Mouse (Mus musculus) hindbrain, embryonic 10.5 days (tissue): ENCODE results near the gene Retsat. TPM values are rescaled to one million over a fixed set of nuclear protein-coding genes. Genes with fewer than 3 reads are reported as not detected.

Experiments
- DNase-seq: peaks from one replicate; pipeline ENCODE4 v3.0.0-alpha.2; 2017; ENCODE audit warnings: low spot score
- H3K27ac ChIP-seq: fragments of 300-500 bp; sonication (generic); 2 replicates; pipeline ENCODE4 v1.5.1; 2016; ENCODE audit warnings: mild to moderate bottlenecking, moderate library complexity
- H3K27me3 ChIP-seq: fragments of 300-500 bp; sonication (generic); 2 replicates; pipeline ENCODE4 v1.6.1; 2016; ENCODE audit warnings: mild to moderate bottlenecking; ENCODE audit not compliant: poor library complexity, insufficient read depth, severe bottlenecking
- H3K36me3 ChIP-seq: fragments of 300-500 bp; sonication (generic); 2 replicates; pipeline ENCODE4 v1.6.1; 2016; ENCODE audit warnings: mild to moderate bottlenecking, moderate library complexity
- H3K4me1 ChIP-seq: fragments of 300-500 bp; sonication (generic); replicated peaks from 2 replicates; pipeline ENCODE4 v1.6.1; 2016; ENCODE audit warnings: mild to moderate bottlenecking
- H3K4me3 ChIP-seq: fragments of 300-500 bp; sonication (generic); 2 replicates; pipeline ENCODE4 v1.5.1; 2016; ENCODE audit warnings: mild to moderate bottlenecking, moderate library complexity
- H3K9me3 ChIP-seq: fragments of 300-500 bp; sonication (generic); 2 replicates; pipeline ENCODE4 v1.6.1; 2016; ENCODE audit warnings: mild to moderate bottlenecking, moderate library complexity
- WGBS: fragments of 180-500 bp; shearing (Covaris S2); methylation state at CpG from one replicate; pipeline ENCODE4 v1.1.7; 2016; 5-methylcytosine and 5-hydroxymethylcytosine counted together
- polyA plus RNA-seq: library from polyadenylated mRNA; unstranded; fragments of >200 nt; fragmentation: Nextera tagmentation; extraction: Ambion mirVana; gene quantifications from 2 replicates; pipeline ENCODE4 v1.2.1, GENCODE M21; 2016

The Retsat gene
- polyA plus RNA-seq, 1 experiment from 2014 or later: 7.7 TPM

DNA sequence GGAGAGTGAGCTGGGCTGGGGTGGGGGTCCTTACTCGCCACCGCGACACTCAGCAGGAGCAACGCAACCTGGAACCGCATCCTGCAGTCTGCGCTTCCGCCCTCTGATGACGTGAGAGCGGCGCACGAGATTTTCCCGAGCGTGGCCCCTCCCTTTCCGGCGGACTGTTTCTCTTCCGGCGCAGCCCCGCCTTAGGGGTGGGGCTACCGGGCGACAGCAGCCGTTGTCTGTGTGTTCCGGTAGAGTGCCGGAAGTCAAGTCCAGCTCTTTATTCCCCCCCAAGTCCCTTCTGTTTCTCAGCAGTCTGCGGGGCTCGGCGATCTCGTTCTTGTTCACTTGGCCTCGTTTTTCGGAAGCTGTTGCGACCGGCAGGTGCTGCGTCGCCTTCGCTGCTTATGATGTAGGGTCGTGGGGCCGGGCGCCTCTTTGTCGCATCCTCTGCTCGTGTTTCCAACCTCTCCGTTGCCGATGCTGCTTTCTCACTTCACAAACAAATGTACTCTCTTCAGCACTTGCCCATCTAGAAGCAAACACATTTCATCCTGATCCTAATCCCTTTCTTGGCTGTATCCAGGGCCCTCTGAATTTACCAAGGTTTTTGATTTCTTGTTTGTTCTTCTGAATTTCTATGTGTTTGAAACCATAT, 18.5 kb downstream of the Retsat start, which contains the start of gene Tgoln1:
Gene Tgoln1 (minus strand): TSS at position 358 of the 646 bp plus-strand sequence.
- peak within 1 kb of the TSS; percentile 95 for H3K27ac ChIP-seq
- peak; percentile 95 for DNase-seq
- peaks cover 36% of the 10 kb centered on the region for H3K4me1 ChIP-seq
- WGBS: under 1% methylated on average over 41 of the region's 41 CpGs
- no peaks in the 10 kb centered on the region for H3K27me3 ChIP-seq
- H3K36me3 ChIP-seq: peaks cover 21% of the 10 kb centered on the region
- H3K4me3 ChIP-seq: peak within 1 kb of the TSS; percentile 86
- no peaks in the 10 kb centered on the region for H3K9me3 ChIP-seq

DNA sequence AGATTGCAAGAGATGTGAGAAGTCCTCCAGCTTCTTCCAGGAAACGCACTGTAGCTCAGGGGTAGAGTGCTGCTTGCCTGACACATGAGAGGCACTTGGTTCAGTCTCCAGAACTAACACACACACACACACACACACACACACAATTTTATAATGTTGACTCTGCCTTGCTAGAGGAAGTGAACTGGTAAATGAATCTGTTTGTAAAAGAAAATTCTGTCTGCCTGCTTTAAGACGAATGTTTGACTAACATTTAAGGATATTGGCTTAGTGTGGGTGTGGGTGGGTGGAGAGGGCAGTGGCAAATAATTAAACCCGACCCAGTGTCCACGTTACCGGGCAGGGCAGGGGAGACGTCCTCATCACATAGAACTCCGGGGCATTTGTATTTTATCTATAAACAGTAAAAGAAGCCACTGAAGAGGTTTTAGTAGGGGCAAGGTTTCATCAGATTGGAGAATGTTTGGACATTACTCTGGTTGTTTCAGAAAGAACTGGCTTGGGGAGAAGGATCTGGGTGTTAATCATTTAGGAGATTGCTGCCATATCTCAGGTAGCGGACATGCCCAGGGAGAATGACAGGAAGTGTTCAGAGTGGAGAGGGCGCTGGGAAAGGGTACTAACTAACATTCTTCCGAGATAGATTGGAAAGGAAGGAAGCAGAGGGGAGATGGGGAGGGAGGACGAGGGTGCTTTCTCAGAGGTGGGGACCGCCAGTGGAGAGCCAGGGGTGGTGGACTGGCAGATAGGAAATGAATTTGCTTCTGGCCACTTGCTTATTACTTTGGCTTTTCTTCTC, 21.7 kb downstream of the Retsat start:
- DNase-seq: no peak
- no peaks in the 10 kb centered on the region for H3K36me3 ChIP-seq
- H3K4me3 ChIP-seq: no peak overlapping the region
- H3K27ac ChIP-seq: no peak overlapping the region
- H3K27me3 ChIP-seq: no peaks in the 10 kb centered on the region
- 63% methylated on average over 12 of the region's 12 CpGs for WGBS
- H3K4me1 ChIP-seq: peaks cover 21% of the 10 kb centered on the region
- no peaks in the 10 kb centered on the region for H3K9me3 ChIP-seq

DNA sequence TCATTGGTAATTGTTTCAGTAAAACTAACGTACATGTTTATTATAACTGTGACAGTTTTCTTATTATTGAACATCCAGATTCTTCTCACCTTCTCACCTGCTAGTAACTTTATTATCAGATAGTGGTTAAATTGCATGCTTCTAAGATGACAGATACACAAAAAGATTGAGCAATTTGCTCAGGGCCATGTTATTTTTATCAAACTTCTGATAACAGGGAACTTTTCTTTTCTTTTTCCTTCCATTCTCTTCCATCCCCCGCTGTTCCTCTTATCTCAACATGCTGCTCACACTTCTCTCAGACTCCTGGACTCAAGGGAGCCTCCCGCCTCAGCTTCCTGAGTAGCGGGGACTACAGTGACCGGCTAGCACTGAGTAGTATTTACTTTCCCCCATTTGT, 22.6 kb downstream of the Retsat start:
- H3K4me1 ChIP-seq: peaks cover 11% of the 10 kb centered on the region
- H3K27ac ChIP-seq: no peak overlapping the region

GRCm38 (mm10) chr6:72622917-72623316, 24.6 kb downstream of the Retsat start:
- WGBS: 34% methylated on average over 3 of the region's 3 CpGs
- H3K9me3 ChIP-seq: no peaks in the 10 kb centered on the region
- H3K4me1 ChIP-seq: no peaks in the 10 kb centered on the region; the same call in 1 of the 2 replicates
- no peak overlapping the region for H3K27ac ChIP-seq
- peaks cover 18% of the 10 kb centered on the region for H3K36me3 ChIP-seq
- H3K4me3 ChIP-seq: no peak overlapping the region
- no peak for DNase-seq
- no peaks in the 10 kb centered on the region for H3K27me3 ChIP-seq

More for the DNA sequence above, 22.6 kb downstream of the Retsat start:
- DNase-seq: no peak
- no peak overlapping the region for H3K4me3 ChIP-seq
- H3K36me3 ChIP-seq: no peaks in the 10 kb centered on the region
- no peaks in the 10 kb centered on the region for H3K9me3 ChIP-seq
- no peaks in the 10 kb centered on the region for H3K27me3 ChIP-seq
- 86% methylated on average over 5 of the region's 5 CpGs for WGBS

DNA sequence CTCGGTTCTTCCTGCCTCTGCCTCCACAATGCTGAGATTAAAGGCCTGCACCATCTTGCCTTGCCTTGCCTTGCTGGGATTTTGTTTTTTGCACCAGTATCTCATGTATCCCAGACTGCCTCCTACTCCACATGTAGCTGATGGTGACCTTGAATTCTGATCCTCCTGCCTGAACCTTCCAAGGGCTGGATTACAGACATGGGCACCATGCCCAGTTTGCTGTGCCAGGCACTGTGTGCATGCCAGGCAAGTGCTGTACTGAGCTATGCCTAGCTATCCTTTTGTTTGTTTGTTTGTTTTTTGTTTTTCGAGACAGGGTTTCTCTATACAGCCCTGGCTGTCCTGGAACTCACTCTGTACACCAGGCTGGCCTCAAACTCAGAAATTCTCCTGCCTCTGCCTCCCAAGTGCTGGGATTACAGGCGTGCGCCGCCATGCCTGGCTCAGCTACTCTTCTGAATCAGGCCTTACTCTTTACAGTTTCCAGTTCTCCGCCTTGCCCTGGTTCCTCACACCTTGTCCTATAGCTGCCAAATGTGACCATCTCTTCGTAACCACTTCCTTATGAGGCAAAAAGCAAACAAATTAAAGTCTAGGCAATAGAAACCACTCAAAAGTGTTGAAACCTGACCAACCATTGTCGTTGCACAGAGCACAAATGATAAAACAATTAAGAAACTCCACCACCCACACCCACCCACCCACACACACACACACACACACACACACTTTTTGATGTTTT, 25.6 kb downstream of the Retsat start:
- H3K9me3 ChIP-seq: no peaks in the 10 kb centered on the region
- H3K27ac ChIP-seq: no peak overlapping the region
- WGBS: 90% methylated on average over 8 of the region's 8 CpGs
- H3K36me3 ChIP-seq: peaks cover 26% of the 10 kb centered on the region
- no peaks in the 10 kb centered on the region for H3K27me3 ChIP-seq
- no peak for DNase-seq
- no peaks in the 10 kb centered on the region for H3K4me1 ChIP-seq
- H3K4me3 ChIP-seq: no peak overlapping the region

DNA sequence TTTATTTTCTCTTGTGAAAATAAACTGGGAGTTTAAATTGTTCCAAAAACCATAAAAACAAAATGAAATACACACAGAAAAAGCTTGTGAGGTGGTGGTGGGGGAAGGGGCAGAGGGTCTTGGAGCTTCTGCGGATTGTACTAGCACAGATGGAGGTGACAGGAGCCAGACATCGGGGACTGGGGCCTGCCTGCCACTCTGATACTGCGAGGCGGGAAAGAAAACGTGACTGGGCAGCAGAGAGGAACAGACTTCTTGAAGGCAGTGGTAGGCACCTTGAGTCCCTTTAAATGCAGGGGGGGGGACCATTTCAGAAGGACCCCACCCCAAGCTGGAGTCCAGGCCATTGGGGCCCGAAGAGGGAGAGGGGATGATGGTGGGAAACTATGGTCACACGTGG, 28.1 kb downstream of the Retsat start:
- DNase-seq: no peak

DNA sequence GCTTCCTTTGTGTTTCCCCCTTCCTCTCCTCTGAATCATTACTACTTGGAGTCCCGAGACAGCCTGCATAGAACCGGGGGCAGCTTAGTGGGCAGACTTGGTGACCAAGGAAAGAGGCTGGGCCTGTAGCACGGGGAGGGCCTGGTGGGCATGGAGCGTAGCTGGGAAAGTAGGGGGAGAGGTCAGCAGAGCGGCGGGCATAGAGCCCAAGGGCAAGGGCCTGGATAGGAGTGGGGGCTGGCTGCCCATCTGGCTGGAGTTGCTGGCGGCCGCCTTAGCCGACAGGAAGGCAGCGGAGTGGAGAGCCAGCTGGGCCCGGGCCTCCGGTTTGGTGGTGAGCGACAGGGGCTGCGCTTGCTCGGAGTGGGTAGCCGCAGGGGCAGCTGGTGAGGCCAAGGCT, 29.0 kb downstream of the Retsat start:
- H3K27me3 ChIP-seq: no peaks in the 10 kb centered on the region
- H3K9me3 ChIP-seq: no peaks in the 10 kb centered on the region
- peaks cover 60% of the 10 kb centered on the region for H3K36me3 ChIP-seq
- no peak overlapping the region for H3K27ac ChIP-seq
- H3K4me3 ChIP-seq: no peak overlapping the region
- WGBS: 96% methylated on average over 16 of the region's 16 CpGs
- H3K4me1 ChIP-seq: no peaks in the 10 kb centered on the region
- no peak for DNase-seq

More for the DNA sequence above, 28.1 kb downstream of the Retsat start:
- Histone ChIP-seq H3K4me3 (no peak overlapping the region), H3K36me3 (peaks cover 51% of the 10 kb centered on the region), H3K9me3 (no peaks in the 10 kb centered on the region), H3K27ac (no peak overlapping the region), H3K4me1 (no peaks in the 10 kb centered on the region), H3K27me3 (no peaks in the 10 kb centered on the region)
- 87% methylated on average over 7 of the region's 7 CpGs for WGBS

DNA sequence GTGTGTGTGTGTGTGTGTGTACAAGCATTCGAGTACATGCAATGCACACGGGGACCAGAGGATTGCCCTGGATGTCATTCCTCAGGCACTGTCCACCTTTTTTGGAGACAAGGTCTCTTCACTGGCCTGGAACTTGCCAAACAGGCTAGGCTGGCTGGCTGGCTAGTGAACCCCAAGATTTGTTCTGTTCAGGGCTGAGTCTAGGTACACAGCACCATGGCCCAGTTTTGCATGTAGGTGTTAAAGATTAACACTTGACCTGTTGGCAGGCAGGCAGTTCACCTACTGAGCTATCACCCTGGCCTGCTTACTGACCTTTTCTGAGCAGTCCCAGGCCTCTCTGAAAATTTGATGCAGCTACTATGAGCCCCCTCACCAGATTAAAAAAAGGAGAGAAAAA, 32.1 kb downstream of the Retsat start:
- Histone ChIP-seq H3K36me3 (peaks cover 69% of the 10 kb centered on the region), H3K27ac (no peak overlapping the region), H3K4me3 (no peak overlapping the region), H3K9me3 (no peaks in the 10 kb centered on the region), H3K4me1 (0 out of 2 replicates have a peak, but pooled peaks cover 4% of the 10 kb centered on the region), H3K27me3 (no peaks in the 10 kb centered on the region)
- 94% methylated on average over 2 of the region's 2 CpGs for WGBS
- DNase-seq: no peak

DNA sequence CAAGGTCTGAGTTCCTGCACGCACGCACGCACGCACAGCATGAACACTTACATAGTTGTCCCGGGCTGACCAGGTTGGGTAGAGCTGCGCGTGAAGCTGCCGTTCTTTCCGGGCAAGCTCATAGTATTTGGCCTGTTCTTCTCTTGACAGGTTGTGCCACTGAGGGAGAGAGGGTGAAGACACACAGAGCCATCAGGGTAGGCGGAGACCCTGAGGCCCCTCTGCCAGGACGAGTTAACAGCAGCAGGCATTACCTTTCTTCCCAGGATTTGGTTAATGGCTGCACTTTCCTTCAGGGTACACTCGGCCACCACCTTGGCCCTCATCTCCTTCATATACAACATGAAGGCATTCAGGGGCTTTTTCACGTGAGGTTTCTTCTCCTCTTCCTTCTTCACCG, 32.7 kb downstream of the Retsat start:
- Histone ChIP-seq H3K36me3 (peaks cover 69% of the 10 kb centered on the region), H3K4me3 (no peak overlapping the region), H3K27me3 (no peaks in the 10 kb centered on the region), H3K27ac (no peak overlapping the region), H3K4me1 (0 out of 2 replicates have a peak, but pooled peaks cover 4% of the 10 kb centered on the region), H3K9me3 (no peaks in the 10 kb centered on the region)
- no peak for DNase-seq
- WGBS: 95% methylated on average over 14 of the region's 14 CpGs

DNA sequence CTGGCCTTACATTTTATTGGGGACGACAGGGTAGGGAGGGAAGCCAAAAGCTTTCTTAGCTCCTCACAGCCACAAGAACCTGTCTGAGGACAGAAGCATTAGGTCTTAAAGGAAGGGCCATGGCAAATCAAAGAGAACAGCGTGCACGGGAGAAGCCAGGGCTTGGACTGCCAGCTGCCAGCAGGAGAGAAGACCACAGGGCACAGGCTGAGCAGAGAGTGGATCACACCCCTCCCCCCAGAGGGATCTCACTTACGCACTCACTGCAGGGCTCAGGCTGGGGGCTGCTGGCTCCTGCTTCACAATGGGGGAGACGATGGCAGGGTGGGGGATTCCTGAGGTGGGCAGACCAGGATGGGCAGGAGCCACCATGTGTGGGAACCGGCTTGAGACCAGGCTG, 33.4 kb downstream of the Retsat start:
- 84% methylated on average over 6 of the region's 6 CpGs for WGBS
- H3K4me1 ChIP-seq: peaks cover 8% of the 10 kb centered on the region; the same call in 1 of the 2 replicates
- no peaks in the 10 kb centered on the region for H3K27me3 ChIP-seq
- no peak overlapping the region for H3K27ac ChIP-seq
- DNase-seq: no peak
- no peaks in the 10 kb centered on the region for H3K9me3 ChIP-seq
- H3K36me3 ChIP-seq: peaks cover 61% of the 10 kb centered on the region
- no peak overlapping the region for H3K4me3 ChIP-seq

- peaks cover 39% of the 10 kb centered on the region for H3K36me3 ChIP-seq
- peaks cover 8% of the 10 kb centered on the region; the same call in 1 of the 2 replicates for H3K4me1 ChIP-seq
- no peaks in the 10 kb centered on the region for H3K27me3 ChIP-seq
- 68% methylated on average over 10 of the region's 10 CpGs for WGBS
- no peaks in the 10 kb centered on the region for H3K9me3 ChIP-seq
- DNase-seq: no peak
- H3K4me3 ChIP-seq: no peak overlapping the region
- H3K27ac ChIP-seq: no peak overlapping the region
Measured at GRCm38 (mm10) chr6:72634311-72634710, 36.0 kb downstream of the Retsat start.

DNA sequence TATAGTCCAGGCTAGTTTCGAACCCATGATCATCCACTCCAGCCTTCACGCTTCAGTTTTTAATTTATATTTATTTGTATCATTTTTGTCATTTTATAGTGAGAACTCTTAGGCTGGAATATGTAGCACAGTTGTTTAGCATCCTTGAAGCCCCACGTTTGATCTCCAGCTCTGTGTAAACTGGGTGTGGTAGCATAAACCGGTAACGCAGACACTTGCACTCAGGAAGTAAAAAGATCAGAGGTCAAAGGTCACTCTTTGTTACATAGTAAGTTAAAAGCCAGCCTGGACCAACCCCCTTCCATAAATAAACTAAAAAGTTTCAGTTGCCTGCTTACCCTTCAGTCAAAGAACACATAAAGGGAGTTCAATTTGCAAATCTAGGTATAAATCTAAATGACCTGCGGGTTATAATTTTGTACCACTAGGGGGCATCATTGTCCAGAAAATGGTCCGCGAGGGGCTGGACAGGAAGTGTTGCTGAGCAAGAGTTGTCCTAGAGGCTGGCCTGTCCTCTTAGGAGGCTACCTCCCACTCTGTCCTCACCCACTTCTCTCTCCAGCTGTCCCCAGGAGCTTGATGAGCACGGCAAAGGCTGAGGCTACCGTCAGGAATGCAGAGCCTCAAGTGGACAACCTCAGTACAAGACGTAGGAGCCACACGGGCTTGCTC, 37.6 kb downstream of the Retsat start:
- no peaks in the 10 kb centered on the region for H3K9me3 ChIP-seq
- peaks cover 28% of the 10 kb centered on the region for H3K36me3 ChIP-seq
- no peak overlapping the region for H3K4me3 ChIP-seq
- H3K27ac ChIP-seq: peak overlapping the region; percentile 45; the same call in 1 of the 2 replicates
- peak; percentile 60 for DNase-seq
- H3K27me3 ChIP-seq: no peaks in the 10 kb centered on the region
- H3K4me1 ChIP-seq: peaks cover 8% of the 10 kb centered on the region; the same call in 1 of the 2 replicates
- WGBS: 53% methylated on average over 12 of the region's 12 CpGs
